Mouse (Mus musculus): Measurements from ENCODE around the gene 9930021J03Rik. TPM values are rescaled to one million over a fixed set of nuclear protein-coding genes. Genes with fewer than 3 reads are reported as not detected.

The 9930021J03Rik gene
- total RNA-seq, 2 experiments from 2014 or later = 32.9 to 35.0 TPM

Other genes starting within 250 kb of the 9930021J03Rik start
- 10 to 100 TPM; 56.1 to 59.3 TPM for gene Ermp1, start 157.6 kb downstream of the 9930021J03Rik start, total RNA-seq (2021)
- under 1 TPM in 1 of 2 experiments, not detected in 1; 0.62 TPM for gene Mlana, start 108.2 kb downstream of the 9930021J03Rik start, total RNA-seq (2021)
- 10 to 100 TPM; 31.8 to 36.4 TPM for gene Ranbp6, start 7.0 kb upstream of the 9930021J03Rik start, total RNA-seq (2021)
- 10 to 100 TPM; 20.2 to 22.6 TPM for gene Il33, start 119.1 kb upstream of the 9930021J03Rik start, total RNA-seq (2021)
- not detected for gene Trpd52l3, start 197.8 kb upstream of the 9930021J03Rik start, total RNA-seq (2021)
- 10 to 100 TPM; 61.8 to 62.1 TPM for gene Uhrf2, start 224.5 kb upstream of the 9930021J03Rik start, total RNA-seq (2021)

All from layer of hippocampus, postnatal 25 days (tissue).